Mouse (Mus musculus) lung, embryonic 16.5 days (tissue): Measurements from ENCODE around the gene Fam53a. TPM values are rescaled to one million over a fixed set of nuclear protein-coding genes. Genes with fewer than 3 reads are reported as not detected.

Source experiments
- ATAC-seq: fragments of 200-750 bp; cut with Nextera tagmentation; 2 replicates; pipeline ENCODE4 v1.8.0; 2017; ENCODE audit warnings: low read depth, mild to moderate bottlenecking, moderate library complexity
- H3K27ac ChIP-seq: fragments of 300-500 bp; sonication (generic); 2 replicates; pipeline ENCODE4 v1.5.1; 2014; ENCODE audit warnings: mild to moderate bottlenecking, control low read depth, low read length
- H3K27me3 ChIP-seq: fragments of 300-500 bp; sonication (generic); 2 replicates; pipeline ENCODE4 v1.6.1; 2014; ENCODE audit warnings: low read depth, low read length, mixed read lengths; ENCODE audit not compliant: control insufficient read depth, insufficient read depth
- H3K36me3 ChIP-seq: fragments of 300-500 bp; sonication (generic); 2 replicates; pipeline ENCODE4 v1.6.1; 2014; ENCODE audit warnings: low read length; ENCODE audit not compliant: control insufficient read depth, insufficient read depth
- H3K4me1 ChIP-seq: fragments of 300-500 bp; sonication (generic); replicated peaks from 2 replicates; pipeline ENCODE4 v1.6.1; 2014; ENCODE audit warnings: low read length, mixed read lengths; ENCODE audit not compliant: control insufficient read depth, insufficient read depth
- H3K4me2 ChIP-seq: fragments of 300-500 bp; sonication (generic); 2 replicates; pipeline ENCODE4 v1.6.1; 2014; ENCODE audit warnings: low read depth, low read length, control low read depth
- H3K4me3 ChIP-seq: fragments of 300-500 bp; sonication (generic); 2 replicates; pipeline ENCODE4 v1.5.1; 2014; ENCODE audit warnings: mild to moderate bottlenecking, low read length, control low read depth
- H3K9ac ChIP-seq: fragments of 300-500 bp; sonication (generic); 2 replicates; pipeline ENCODE4 v1.6.1; 2014; ENCODE audit warnings: low read length, control low read depth
- H3K9me3 ChIP-seq: fragments of 300-500 bp; sonication (generic); 2 replicates; pipeline ENCODE4 v1.6.1; 2016; ENCODE audit warnings: low read length; ENCODE audit not compliant: control insufficient read depth
- whole genome bisulfite sequencing: fragments of 180-500 bp; shearing (Covaris S2); extraction: QIAGEN DNeasy Blood & Tissue Kit; methylation state at CpG from one replicate; pipeline ENCODE4 v1.1.7; 2014; 5-methylcytosine and 5-hydroxymethylcytosine counted together
- polyA plus RNA-seq: library from polyadenylated mRNA; unstranded; fragments of >200 nt; fragmentation: Nextera tagmentation; extraction: Ambion mirVana; gene quantifications from 2 replicates; pipeline ENCODE4 v1.2.1, GENCODE M21; 2015

Fam53a gene
- polyA plus RNA-seq, 1 experiment from 2014 or later = 53.6 TPM

- no peaks in the 10 kb centered on the region for H3K9me3 ChIP-seq
- H3K4me2 ChIP-seq = no peak overlapping the region
- no peak overlapping the region for H3K4me3 ChIP-seq
- peaks cover 5% of the 10 kb centered on the region; the same call in 1 of the 2 replicates for H3K36me3 ChIP-seq
- no peak for ATAC-seq
- H3K9ac ChIP-seq = no peak overlapping the region
- no peaks in the 10 kb centered on the region for H3K4me1 ChIP-seq
- no peak overlapping the region for H3K27ac ChIP-seq
- 83% methylated on average over 6 of the region's 6 CpGs for WGBS
- no peaks in the 10 kb centered on the region for H3K27me3 ChIP-seq
Observed at GRCm38 (mm10) chr5:33614391-33614790, 15.0 kb downstream of the Fam53a start.

- no peak overlapping the region for H3K27ac ChIP-seq
- H3K9me3 ChIP-seq = no peaks in the 10 kb centered on the region
- H3K4me2 ChIP-seq = no peak overlapping the region
- ATAC-seq = no peak
- no peaks in the 10 kb centered on the region for H3K27me3 ChIP-seq
- H3K4me1 ChIP-seq = no peaks in the 10 kb centered on the region
- no peak overlapping the region for H3K9ac ChIP-seq
- no peak overlapping the region for H3K4me3 ChIP-seq
- H3K36me3 ChIP-seq = peaks cover 10% of the 10 kb centered on the region; the same call in 1 of the 2 replicates
- 86% methylated on average over 1 of the region's 1 CpGs for WGBS
Observed at GRCm38 (mm10) chr5:33611795-33612194, 17.6 kb downstream of the Fam53a start.

- ATAC-seq = no peak
- Histone ChIP-seq H3K9ac (no peak overlapping the region), H3K27ac (no peak overlapping the region), H3K36me3 (peaks cover 7% of the 10 kb centered on the region; the same call in 1 of the 2 replicates), H3K27me3 (no peaks in the 10 kb centered on the region), H3K4me2 (no peak overlapping the region), H3K4me1 (no peaks in the 10 kb centered on the region), H3K4me3 (no peak overlapping the region), H3K9me3 (no peaks in the 10 kb centered on the region)
- WGBS = 74% methylated on average over 1 of the region's 1 CpGs
Observed at GRCm38 (mm10) chr5:33609226-33609625, 20.2 kb downstream of the Fam53a start.

GRCm38 (mm10) chr5:33607434-33607833 is 22.0 kb downstream of the Fam53a start:
- Histone ChIP-seq H3K4me3 (no peak overlapping the region), H3K9ac (no peak overlapping the region), H3K27me3 (no peaks in the 10 kb centered on the region), H3K9me3 (no peaks in the 10 kb centered on the region), H3K4me2 (no peak overlapping the region), H3K4me1 (no peaks in the 10 kb centered on the region), H3K36me3 (peaks cover 6% of the 10 kb centered on the region; the same call in 1 of the 2 replicates), H3K27ac (no peak overlapping the region)
- ATAC-seq = no peak
- 91% methylated on average over 15 of the region's 15 CpGs for WGBS

DNA sequence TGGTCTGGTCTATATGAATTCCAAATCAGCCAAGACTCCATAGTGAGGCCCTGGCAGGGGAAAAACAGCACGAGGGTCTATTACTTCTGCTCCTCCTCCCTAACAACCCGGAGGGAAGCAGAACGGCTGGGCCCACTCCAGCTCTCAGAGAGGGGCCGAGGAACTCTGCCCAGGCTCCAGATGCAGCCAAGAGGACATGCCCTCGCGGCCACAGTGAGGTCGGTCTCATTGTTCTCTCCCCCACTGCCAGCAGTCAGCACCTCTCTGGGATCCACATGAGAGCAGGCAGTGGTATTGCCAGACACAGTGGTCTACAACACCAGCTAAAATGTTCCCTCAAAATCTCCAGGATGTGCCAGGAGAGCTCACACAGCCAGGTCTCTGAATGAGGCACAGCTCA is 22.8 kb downstream of the Fam53a start:
- no peak overlapping the region for H3K4me3 ChIP-seq
- no peak overlapping the region for H3K9ac ChIP-seq
- WGBS = 77% methylated on average over 7 of the region's 7 CpGs
- H3K27me3 ChIP-seq = no peaks in the 10 kb centered on the region
- H3K4me2 ChIP-seq = no peak overlapping the region
- no peaks in the 10 kb centered on the region for H3K9me3 ChIP-seq
- H3K27ac ChIP-seq = no peak overlapping the region
- ATAC-seq = no peak
- H3K36me3 ChIP-seq = peaks cover 6% of the 10 kb centered on the region; the same call in 1 of the 2 replicates
- no peaks in the 10 kb centered on the region for H3K4me1 ChIP-seq

GRCm38 (mm10) chr5:33605314-33605713 is 24.1 kb downstream of the Fam53a start:
- WGBS = 82% methylated on average over 5 of the region's 5 CpGs
- Histone ChIP-seq H3K9ac (no peak overlapping the region), H3K27me3 (no peaks in the 10 kb centered on the region), H3K4me3 (no peak overlapping the region), H3K27ac (no peak overlapping the region), H3K36me3 (peaks cover 6% of the 10 kb centered on the region; the same call in 1 of the 2 replicates), H3K9me3 (no peaks in the 10 kb centered on the region), H3K4me1 (no peaks in the 10 kb centered on the region), H3K4me2 (no peak overlapping the region)
- ATAC-seq = no peak

DNA sequence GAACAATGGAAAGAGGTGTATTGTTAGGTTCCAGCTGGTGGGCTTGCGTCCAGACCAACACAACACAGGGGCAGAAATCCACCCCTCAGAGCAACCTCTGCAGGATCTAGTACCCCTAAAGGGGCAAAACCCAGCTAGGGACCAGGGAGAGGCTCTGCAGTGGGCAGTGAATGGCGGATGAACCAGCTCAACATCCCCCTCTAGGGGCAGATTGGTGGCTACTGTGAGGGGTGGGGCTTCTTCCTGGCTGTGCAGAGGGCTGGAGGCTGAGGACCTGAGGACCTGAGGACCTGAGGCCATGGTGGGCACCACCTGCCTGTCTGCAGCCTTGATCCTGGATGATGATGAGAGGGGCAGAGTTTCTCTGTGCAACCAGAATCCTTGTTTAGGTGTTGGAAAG is 35.8 kb downstream of the Fam53a start:
- Histone ChIP-seq H3K27me3 (no peaks in the 10 kb centered on the region), H3K4me2 (no peak overlapping the region), H3K36me3 (no peaks in the 10 kb centered on the region), H3K9ac (no peak overlapping the region), H3K9me3 (no peaks in the 10 kb centered on the region), H3K4me1 (no peaks in the 10 kb centered on the region), H3K4me3 (no peak overlapping the region), H3K27ac (no peak overlapping the region)
- ATAC-seq = 0 out of 2 replicates have a peak, but pooled peaks have one; percentile 23
- 39% methylated on average over 2 of the region's 2 CpGs for WGBS

DNA sequence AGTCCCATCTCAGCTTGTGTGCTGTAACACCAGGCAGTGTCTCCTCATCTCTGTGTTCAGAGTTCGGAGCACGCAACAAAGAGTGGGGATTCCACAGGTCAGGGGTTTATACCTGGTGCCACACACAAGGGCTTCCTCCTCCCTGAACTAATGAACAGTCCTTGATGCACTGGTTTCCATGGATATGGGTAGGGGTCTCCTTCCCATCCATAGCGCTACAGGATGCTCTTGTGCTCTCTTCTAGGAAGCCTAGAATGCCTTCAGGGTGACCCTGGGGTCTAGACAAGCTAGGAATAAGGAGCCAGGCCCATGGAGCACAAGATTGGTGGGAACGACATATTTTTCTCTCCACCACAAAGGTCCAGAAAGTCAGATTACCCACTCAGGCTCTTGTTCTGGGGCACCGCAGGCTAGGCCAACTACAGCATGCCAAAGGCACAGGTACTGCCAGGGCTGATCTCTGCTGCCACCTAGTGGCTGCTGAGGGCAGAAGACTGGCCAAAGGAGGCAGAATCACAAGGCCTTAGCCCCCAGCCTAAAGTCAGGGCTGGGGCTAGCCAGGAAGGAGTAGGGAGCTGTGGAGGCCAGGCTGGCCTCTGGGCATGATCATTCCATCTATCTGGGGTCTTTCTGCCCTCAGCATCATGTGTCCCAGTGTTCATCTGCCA is 40.1 kb downstream of the Fam53a start:
- Histone ChIP-seq H3K36me3 (no peaks in the 10 kb centered on the region), H3K4me1 (no peaks in the 10 kb centered on the region), H3K9me3 (no peaks in the 10 kb centered on the region), H3K4me2 (no peak overlapping the region), H3K4me3 (no peak overlapping the region), H3K27me3 (no peaks in the 10 kb centered on the region), H3K27ac (no peak overlapping the region), H3K9ac (no peak overlapping the region)
- ATAC-seq = no peak
- 72% methylated on average over 5 of the region's 5 CpGs for WGBS

- Histone ChIP-seq H3K4me1 (no peaks in the 10 kb centered on the region), H3K9ac (no peak overlapping the region), H3K27ac (no peak overlapping the region), H3K27me3 (no peaks in the 10 kb centered on the region), H3K9me3 (no peaks in the 10 kb centered on the region), H3K4me3 (no peak overlapping the region), H3K4me2 (no peak overlapping the region), H3K36me3 (no peaks in the 10 kb centered on the region)
- WGBS = 51% methylated on average over 3 of the region's 3 CpGs
- no peak for ATAC-seq
Observed at GRCm38 (mm10) chr5:33588066-33588465, 41.4 kb downstream of the Fam53a start.
